Mouse (Mus musculus) ES-E14 (cell line): ENCODE results near the gene Npcd.

Source experiments
- CHD2 ChIP-seq: IDR thresholded peaks from 2 replicates; pipeline ENCODE4 v1.6.1; 2014; ENCODE audit warnings: mild to moderate bottlenecking, low read depth, low read length, inconsistent platforms
- ZC3H11A ChIP-seq: IDR thresholded peaks from 2 replicates; pipeline ENCODE4 v1.6.1; 2012; ENCODE audit warnings: low read depth, mild to moderate bottlenecking, inconsistent platforms, low read length, borderline replicate concordance
- ZNF384 ChIP-seq: IDR thresholded peaks from 2 replicates; pipeline ENCODE4 v1.6.1; 2012; ENCODE audit warnings: low read depth, low read length, inconsistent platforms

GRCm38 (mm10) chr15:79873995-79874394 lies 40.0 kb upstream of the Npcd start:
- no peak for TF ChIP-seq ZNF384
- no peak for TF ChIP-seq CHD2
- TF ChIP-seq ZC3H11A = no peak
